Mouse (Mus musculus): ENCODE measurements around the gene Ccnh.

GRCm38 (mm10) chr13:85146471-85146870 lies 42.7 kb upstream of the Ccnh start:
- TF ChIP-seq CTCF (IDR thresholded peaks at IDR 0.05; ENCODE audit: low read depth, low read length) (no peak), POLR2AphosphoS5 (IDR thresholded peaks at IDR 0.05; ENCODE audit: insufficient replicate concordance, low read depth, low read length) (no peak)

All from G1E (cell line).